In the genomic region with DNA sequence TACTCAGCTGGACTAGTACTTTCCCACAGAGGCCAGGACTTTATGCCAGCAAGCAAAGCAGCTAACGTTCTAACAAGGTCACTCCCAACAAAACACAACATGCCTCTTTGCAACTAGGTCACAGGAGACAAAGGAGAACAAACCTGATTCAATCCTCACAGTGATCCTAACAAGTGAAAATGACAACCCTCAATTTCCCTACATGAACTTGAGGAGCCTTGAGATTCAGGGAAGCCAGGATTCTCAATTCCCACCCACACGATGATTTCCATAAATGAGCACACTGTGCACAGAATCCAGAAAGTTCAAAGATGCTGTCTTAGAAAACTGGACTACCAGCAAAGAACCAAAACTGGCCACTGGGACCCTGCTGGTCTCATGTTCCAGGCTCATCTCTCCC, we compare ENCODE assay signal across 13 mouse cellular contexts.
"Had no signal": no experiment of that assay in that cellular context is flagged by ENCODE, and none has a peak within 500 bp of the region (broad histone marks: within the 10 kb centered on the region; RNA-seq: fewer than 3 reads in every experiment).

No protein-coding gene starts in this region.

- DNase-seq: cerebellum, postnatal 10 days; cerebellum, postnatal 14 days; cerebellum, postnatal 36 days; embryo, embryonic 11 days; forebrain, postnatal 0 days; gastrocnemius, adult 2 months; gastrocnemius, postnatal 10 days; gastrocnemius, postnatal 14 days; gastrocnemius, postnatal 25 days; gastrocnemius, postnatal 36 days; heart, adult 11 months; heart, adult 18-20 months; heart, adult 2 months had no signal
